Mouse (Mus musculus) C2C12 (cell line): Measurements from ENCODE around the gene Btn1a1. TPM values are rescaled to one million over a fixed set of nuclear protein-coding genes. Genes with fewer than 3 reads are reported as not detected.

ENCODE experiments used
- H3K27me3 ChIP-seq: one replicate; pipeline ENCODE4 v1.6.1; 2011; ENCODE audit not compliant: control insufficient read depth, insufficient read depth, insufficient read length
- H3K36me3 ChIP-seq: one replicate; pipeline ENCODE4 v1.6.1; 2011; ENCODE audit not compliant: control insufficient read depth, insufficient read depth
- H3K4me3 ChIP-seq: one replicate; pipeline ENCODE4 v1.5.1; 2011; ENCODE audit warnings: mild to moderate bottlenecking, control low read depth; ENCODE audit not compliant: poor library complexity, insufficient read depth, severe bottlenecking
- H3K79me2 ChIP-seq: one replicate; pipeline ENCODE4 v1.6.1; 2011; ENCODE audit not compliant: control insufficient read depth, insufficient read depth
- H3K79me3 ChIP-seq: one replicate; pipeline ENCODE4 v1.6.1; 2011; ENCODE audit warnings: low read depth, control low read depth
- H3ac ChIP-seq: one replicate; pipeline ENCODE3; 2011; ENCODE audit warnings: low read depth; ENCODE audit not compliant: control insufficient read depth, insufficient read length
- CEBPB ChIP-seq: IDR thresholded peaks from one replicate; pipeline ENCODE4 v1.6.1; 2011; ENCODE audit warnings: low read depth, mild to moderate bottlenecking, control low read depth, moderate library complexity
- CTCF ChIP-seq: IDR thresholded peaks from one replicate; pipeline ENCODE4 v1.5.1; 2011; ENCODE audit not compliant: control insufficient read depth, insufficient read depth, insufficient read length
- FOSL1 ChIP-seq: IDR thresholded peaks from one replicate; pipeline ENCODE4 v1.8.0; 2011; ENCODE audit warnings: mild to moderate bottlenecking, low read length; ENCODE audit not compliant: poor library complexity, insufficient read depth, severe bottlenecking
- MAX ChIP-seq: IDR thresholded peaks from one replicate; pipeline ENCODE4 v1.6.1; 2011; ENCODE audit warnings: mild to moderate bottlenecking, control low read depth
- MYOD1 ChIP-seq: IDR thresholded peaks from one replicate; pipeline ENCODE4 v1.6.1; 2011; ENCODE audit warnings: low read depth; ENCODE audit not compliant: control insufficient read depth, insufficient read length
- MYOG ChIP-seq: IDR thresholded peaks from one replicate; pipeline ENCODE4 v1.6.1; 2011; ENCODE audit not compliant: control insufficient read depth, insufficient read length; ENCODE audit errors: extremely low read depth
- USF1 ChIP-seq: IDR thresholded peaks from one replicate; pipeline ENCODE4 v1.6.1; 2011; ENCODE audit warnings: low read depth, mild to moderate bottlenecking, control low read depth, moderate library complexity
- polyA plus RNA-seq: library from polyadenylated mRNA; unstranded; fragments of >200 nt; fragmentation: generic; extraction: Trizol; gene quantifications from one replicate; pipeline ENCODE4 v1.2.1, GENCODE M21; 2012; ENCODE audit warnings: missing spikeins

Btn1a1 gene
- polyA plus RNA-seq, 1 experiment = not detected

- peak; percentile 21 for TF ChIP-seq CEBPB
- TF ChIP-seq CTCF = no peak
- H3K36me3 ChIP-seq = no peaks in the 10 kb centered on the region
- H3K79me2 ChIP-seq = no peaks in the 10 kb centered on the region
- H3K4me3 ChIP-seq = no peak overlapping the region
- no peaks in the 10 kb centered on the region for H3K79me3 ChIP-seq
- no peaks in the 10 kb centered on the region for H3K27me3 ChIP-seq
- no peak overlapping the region for H3ac ChIP-seq
Observed at GRCm38 (mm10) chr13:23466911-23467310, 1.2 kb upstream of the Btn1a1 start.

GRCm38 (mm10) chr13:23466306-23466705 is 605 bp upstream of the Btn1a1 start:
- H3K36me3 ChIP-seq = no peaks in the 10 kb centered on the region
- no peaks in the 10 kb centered on the region for H3K79me3 ChIP-seq
- H3K4me3 ChIP-seq = no peak overlapping the region
- TF ChIP-seq CEBPB (no peak), FOSL1 (no peak), CTCF (no peak), MYOD1 (no peak), USF1 (no peak), MYOG (no peak), MAX (no peak)
- H3K79me2 ChIP-seq = no peaks in the 10 kb centered on the region
- no peaks in the 10 kb centered on the region for H3K27me3 ChIP-seq
- H3ac ChIP-seq = no peak overlapping the region

- Histone ChIP-seq H3K4me3 (no peak overlapping the region), H3ac (no peak overlapping the region), H3K79me3 (no peaks in the 10 kb centered on the region), H3K36me3 (no peaks in the 10 kb centered on the region), H3K79me2 (no peaks in the 10 kb centered on the region), H3K27me3 (no peaks in the 10 kb centered on the region)
- TF ChIP-seq MYOG (no peak), CEBPB (no peak), MYOD1 (no peak), MAX (no peak), CTCF (no peak), USF1 (no peak), FOSL1 (no peak)
Observed at GRCm38 (mm10) chr13:23464841-23465366, 797 bp downstream of the Btn1a1 start.

GRCm38 (mm10) chr13:23464224-23464637 is 1.5 kb downstream of the Btn1a1 start:
- peak overlapping the region; percentile 55 for H3ac ChIP-seq
- no peaks in the 10 kb centered on the region for H3K36me3 ChIP-seq
- TF ChIP-seq USF1 (no peak), MYOD1 (no peak), MAX (no peak), MYOG (no peak), FOSL1 (no peak)

GRCm38 (mm10) chr13:23463381-23464223 is 2.1 kb downstream of the Btn1a1 start:
- no peaks in the 10 kb centered on the region for H3K36me3 ChIP-seq
- no peak for TF ChIP-seq CEBPB
- TF ChIP-seq FOSL1 = no peak
- TF ChIP-seq MYOG = no peak
- TF ChIP-seq MAX = no peak
- TF ChIP-seq MYOD1 = no peak
- no peak for TF ChIP-seq CTCF
- TF ChIP-seq USF1 = no peak
- H3K79me2 ChIP-seq = no peaks in the 10 kb centered on the region
- no peaks in the 10 kb centered on the region for H3K79me3 ChIP-seq
- peak overlapping the region; percentile 36 for H3ac ChIP-seq
- peak overlapping the region; percentile 23 for H3K4me3 ChIP-seq
- no peaks in the 10 kb centered on the region for H3K27me3 ChIP-seq

More at GRCm38 (mm10) chr13:23464224-23464637, 1.5 kb downstream of the Btn1a1 start:
- no peaks in the 10 kb centered on the region for H3K27me3 ChIP-seq
- peak overlapping the region; percentile 23 for H3K4me3 ChIP-seq
- H3K79me3 ChIP-seq = no peaks in the 10 kb centered on the region
- H3K79me2 ChIP-seq = no peaks in the 10 kb centered on the region

GRCm38 (mm10) chr13:23462669-23463068 is 3.0 kb downstream of the Btn1a1 start:
- Histone ChIP-seq H3K79me3 (no peaks in the 10 kb centered on the region), H3K79me2 (no peaks in the 10 kb centered on the region), H3ac (no peak overlapping the region), H3K4me3 (no peak overlapping the region), H3K36me3 (no peaks in the 10 kb centered on the region), H3K27me3 (no peaks in the 10 kb centered on the region)
- TF ChIP-seq MAX = no peak
- no peak for TF ChIP-seq CTCF
- TF ChIP-seq MYOG = no peak
- no peak for TF ChIP-seq MYOD1
- no peak for TF ChIP-seq FOSL1
- no peak for TF ChIP-seq USF1
- TF ChIP-seq CEBPB = no peak
